Mouse (Mus musculus): Measurements from ENCODE around the gene Cdh20.

- TF ChIP-seq POLR2A (IDR thresholded peaks at IDR 0.05; ENCODE audit: control insufficient read depth, extremely low read depth, insufficient read depth, low read length, poor library complexity) (no peak), CTCF (IDR thresholded peaks at IDR 0.05; ENCODE audit: borderline replicate concordance, control insufficient read depth, extremely low read depth, insufficient read depth, low read length, poor library complexity) (no peak)
Observed at GRCm38 (mm10) chr1:104773207-104773606, 4.9 kb downstream of the Cdh20 start.
